Mouse (Mus musculus) liver, postnatal 0 days (tissue): ENCODE results near the gene Ccl12.

Source experiments
- CTCF ChIP-seq: sonication (generic); IDR thresholded peaks from 2 replicates; pipeline ENCODE4 v1.5.1; 2016; ENCODE audit warnings: antibody characterized with exemption, low read depth
- EP300 ChIP-seq: IDR thresholded peaks from 2 replicates; pipeline ENCODE4 v1.6.1; 2016; ENCODE audit warnings: antibody characterized with exemption, low read depth, mild to moderate bottlenecking

GRCm38 (mm10) chr11:82057646-82058045, 44.0 kb upstream of the Ccl12 start, which contains the start of gene Ccl11:
- TF ChIP-seq EP300, result no peak
- TF ChIP-seq CTCF, result no peak
